Mouse (Mus musculus) gastrocnemius, postnatal 4 days (tissue): ENCODE measurements around the gene Csf2rb2. TPM values are rescaled to one million over a fixed set of nuclear protein-coding genes. Genes with fewer than 3 reads are reported as not detected.
"Not testable (repeated sequence)": the region's sequence is repeated elsewhere in the genome, so short reads cannot be mapped to it uniquely, and the experiment has no call there.

Source experiments
- DNase-seq, 2 experiments: peaks; one replicate each; pipeline ENCODE4 v3.0.0; 2021 to 2022; ENCODE audit warnings: low spot score in 2 of 2, mixed read lengths in 2 of 2
- long read RNA-seq, 2 experiments: library from polyadenylated mRNA; stranded (forward); transcript quantifications; one replicate each; pipeline ENCODE4 v2.0.0; 2021
- total RNA-seq, 2 experiments: library from RNA; stranded (reverse); gene quantifications; 2 replicates each; pipeline ENCODE4 v1.2.3; 2021

Csf2rb2 gene
- 1 to 10 TPM; 2.5 to 3.1 TPM for total RNA-seq
- long read RNA-seq, experiment 1, partial matches to known transcripts = 1 of 2 reads
- long read RNA-seq, experiment 1, other reads (novel, unspliced or antisense) = 1 of 2 reads
- long read RNA-seq, experiment 2, partial matches to known transcripts = 0 of 3 reads
- long read RNA-seq, experiment 2, other reads (novel, unspliced or antisense) = 3 of 3 reads

- no peak for DNase-seq
Measured at GRCm38 (mm10) chr15:78305341-78305933, at the start of gene Csf2rb2. TSS of gene Csf2rb2 (minus strand) at chr15:78305721.

- DNase-seq = peak in 1 of 2 experiments; percentile 37
Measured at GRCm38 (mm10) chr15:78354958-78355357, 49.4 kb upstream of the Csf2rb2 start.

- DNase-seq = no peak
Measured at GRCm38 (mm10) chr15:78351586-78352165, 46.2 kb upstream of the Csf2rb2 start.

- no peak for DNase-seq
Measured at GRCm38 (mm10) chr15:78344567-78344966, 39.0 kb upstream of the Csf2rb2 start.

GRCm38 (mm10) chr15:78343683-78344082 is 38.2 kb upstream of the Csf2rb2 start:
- DNase-seq = no peak

- not testable (repeated sequence) for DNase-seq
Measured at GRCm38 (mm10) chr15:78340919-78341318, 35.4 kb upstream of the Csf2rb2 start.

GRCm38 (mm10) chr15:78339627-78340423 is 34.3 kb upstream of the Csf2rb2 start:
- DNase-seq = peak in 1 of 2 experiments; percentile 56

- DNase-seq = no peak
Measured at GRCm38 (mm10) chr15:78334380-78334779, 28.9 kb upstream of the Csf2rb2 start.

GRCm38 (mm10) chr15:78332981-78333380 is 27.5 kb upstream of the Csf2rb2 start:
- DNase-seq = no peak

- DNase-seq = no peak
Measured at GRCm38 (mm10) chr15:78331523-78332340, 26.2 kb upstream of the Csf2rb2 start.

- no peak for DNase-seq
Measured at GRCm38 (mm10) chr15:78330706-78331105, 25.2 kb upstream of the Csf2rb2 start.

GRCm38 (mm10) chr15:78329972-78330371 is 24.5 kb upstream of the Csf2rb2 start:
- DNase-seq = not testable (repeated sequence)

GRCm38 (mm10) chr15:78328520-78329097 is 23.1 kb upstream of the Csf2rb2 start:
- no peak for DNase-seq

- not testable (repeated sequence) for DNase-seq
Measured at GRCm38 (mm10) chr15:78327753-78328341, 22.3 kb upstream of the Csf2rb2 start.

- DNase-seq = no peak
Measured at GRCm38 (mm10) chr15:78326747-78327146, 21.2 kb upstream of the Csf2rb2 start.

GRCm38 (mm10) chr15:78325671-78326339 is 20.3 kb upstream of the Csf2rb2 start, which contains the start of gene Csf2rb:
TSS of gene Csf2rb (plus strand) at chr15:78325752.
- DNase-seq = no peak

GRCm38 (mm10) chr15:78324294-78324693 is 18.8 kb upstream of the Csf2rb2 start:
- no peak for DNase-seq

- no peak for DNase-seq
Measured at GRCm38 (mm10) chr15:78323366-78323765, 17.8 kb upstream of the Csf2rb2 start.

GRCm38 (mm10) chr15:78320825-78321496 is 15.4 kb upstream of the Csf2rb2 start:
- DNase-seq = peak; percentile 67 to 83
